22 mouse cellular contexts compared by ENCODE assay signal in genomic region chr3:111787847-111788246, GRCm38 (mm10).
DNase-seq lines count a peak whose midpoint lies in the region; ATAC-seq lines count a peak whose summit lies in the region.
"Had no signal": no experiment of that assay in that cellular context is flagged by ENCODE, and none has a peak within 500 bp of the region (broad histone marks: within the 10 kb centered on the region; RNA-seq: fewer than 3 reads in every experiment).

No protein-coding gene starts in this region.

- no peaks in the 10 kb centered on the region for H3K27me3 ChIP-seq in midbrain, embryonic 14.5 days (ENCODE audit: control insufficient read depth, insufficient read depth, low read length)
- no peaks in the 10 kb centered on the region for H3K27me3 ChIP-seq in midbrain, embryonic 13.5 days
- no peaks in the 10 kb centered on the region for H3K27me3 ChIP-seq in intestine, embryonic 16.5 days (replicated peaks; ENCODE audit: control insufficient read depth, insufficient read depth, low read length)
- H3K27me3 ChIP-seq in kidney, embryonic 15.5 days, result no peaks in the 10 kb centered on the region
- H3K27me3 ChIP-seq: forebrain, embryonic 13.5 days; hindbrain, embryonic 13.5 days had no signal

- no peak overlapping the region for H3K27ac ChIP-seq in midbrain, embryonic 14.5 days (replicated peaks; ENCODE audit: low read depth, low read length)
- H3K27ac ChIP-seq in midbrain, embryonic 13.5 days, result no peak overlapping the region
- H3K27ac ChIP-seq in intestine, embryonic 16.5 days (ENCODE audit: low read length), result no peak overlapping the region
- no peak overlapping the region for H3K27ac ChIP-seq in kidney, embryonic 15.5 days
- H3K27ac ChIP-seq: forebrain, embryonic 10.5 days; forebrain, embryonic 13.5 days; hindbrain, embryonic 13.5 days; hindbrain, postnatal 0 days had no signal

- no peak for ATAC-seq in midbrain, embryonic 14.5 days (ENCODE audit: low FRiP score, low TSS enrichment)
- no peak for ATAC-seq in midbrain, embryonic 13.5 days
- no peak for ATAC-seq in intestine, embryonic 16.5 days
- no peak; the same call in 1 of the 2 replicates for ATAC-seq in kidney, embryonic 15.5 days (replicated peaks; ENCODE audit: low FRiP score)
- ATAC-seq: CD4-positive, CD25-positive, alpha-beta regulatory T cell, adult 4 months; forebrain, embryonic 13.5 days; forebrain, embryonic 16.5 days; hindbrain, postnatal 0 days; inflammation-experienced regulatory T-cells, adult 6 months; intestine, postnatal 0 days had no signal

- peak; percentile 2 for DNase-seq in midbrain, embryonic 14.5 days
- peak; percentile 7 for DNase-seq in embryo, embryonic 11 days
- DNase-seq in mesoderm, embryonic 11.5 days (ENCODE audit: low read depth, low spot score), result peak; percentile 4
- DNase-seq: adrenal gland, adult 2 months; adrenal gland, postnatal 25 days; cerebellum, adult 11-12 months; cerebellum, adult 8-10 months; cerebellum, postnatal 10 days; cerebellum, postnatal 36 days; gastrocnemius, postnatal 10 days had no signal

- no peaks in the 10 kb centered on the region for H3K9me3 ChIP-seq in midbrain, embryonic 14.5 days (ENCODE audit: control insufficient read depth, low read length)
- no peaks in the 10 kb centered on the region for H3K9me3 ChIP-seq in midbrain, embryonic 13.5 days
- H3K9me3 ChIP-seq in intestine, embryonic 16.5 days (ENCODE audit: control insufficient read depth, low read length), result no peaks in the 10 kb centered on the region
- no peaks in the 10 kb centered on the region for H3K9me3 ChIP-seq in kidney, embryonic 15.5 days (replicated peaks)
- H3K9me3 ChIP-seq: forebrain, embryonic 10.5 days; forebrain, embryonic 13.5 days; hindbrain, embryonic 13.5 days had no signal

- no peak overlapping the region for H3K4me3 ChIP-seq in midbrain, embryonic 14.5 days (replicated peaks; ENCODE audit: low read depth, low read length)
- no peak overlapping the region for H3K4me3 ChIP-seq in midbrain, embryonic 13.5 days (replicated peaks)
- no peak overlapping the region for H3K4me3 ChIP-seq in intestine, embryonic 16.5 days (ENCODE audit: low read length)
- no peak overlapping the region for H3K4me3 ChIP-seq in kidney, embryonic 15.5 days (replicated peaks)
- H3K4me3 ChIP-seq: forebrain, embryonic 10.5 days; forebrain, embryonic 13.5 days; hindbrain, embryonic 13.5 days had no signal

- no peaks in the 10 kb centered on the region for H3K4me1 ChIP-seq in midbrain, embryonic 14.5 days (ENCODE audit: control insufficient read depth, insufficient read depth, low read length)
- no peaks in the 10 kb centered on the region for H3K4me1 ChIP-seq in midbrain, embryonic 13.5 days (replicated peaks)
- H3K4me1 ChIP-seq in intestine, embryonic 16.5 days (ENCODE audit: control insufficient read depth, insufficient read depth, low read length), result no peaks in the 10 kb centered on the region
- H3K4me1 ChIP-seq in kidney, embryonic 15.5 days, result no peaks in the 10 kb centered on the region
- H3K4me1 ChIP-seq: forebrain, embryonic 10.5 days; forebrain, embryonic 13.5 days; hindbrain, embryonic 13.5 days had no signal

- H3K36me3 ChIP-seq in midbrain, embryonic 14.5 days (ENCODE audit: control insufficient read depth, insufficient read depth, low read length), result no peaks in the 10 kb centered on the region
- no peaks in the 10 kb centered on the region for H3K36me3 ChIP-seq in midbrain, embryonic 13.5 days
- no peaks in the 10 kb centered on the region for H3K36me3 ChIP-seq in intestine, embryonic 16.5 days (ENCODE audit: control insufficient read depth, insufficient read depth, low read length)
- H3K36me3 ChIP-seq in kidney, embryonic 15.5 days, result no peaks in the 10 kb centered on the region
- H3K36me3 ChIP-seq: forebrain, embryonic 10.5 days; hindbrain, embryonic 13.5 days had no signal

- H3K4me2 ChIP-seq in midbrain, embryonic 14.5 days (ENCODE audit: low read length), result no peak overlapping the region
- no peak overlapping the region for H3K4me2 ChIP-seq in midbrain, embryonic 13.5 days (replicated peaks)
- H3K4me2 ChIP-seq in intestine, embryonic 16.5 days (ENCODE audit: low read depth, low read length), result no peak overlapping the region
- H3K4me2 ChIP-seq in kidney, embryonic 15.5 days, result no peak overlapping the region
- H3K4me2 ChIP-seq: forebrain, embryonic 13.5 days; heart, embryonic 11.5 days; hindbrain, embryonic 13.5 days had no signal

- 76% methylated on average over 1 of the region's 1 CpGs for WGBS in midbrain, embryonic 14.5 days
- WGBS in midbrain, embryonic 13.5 days, result 86% methylated on average over 1 of the region's 1 CpGs
- WGBS in intestine, embryonic 16.5 days, result 61% methylated on average over 1 of the region's 1 CpGs
- 89% methylated on average over 1 of the region's 1 CpGs for WGBS in kidney, embryonic 15.5 days

- H3K9ac ChIP-seq in midbrain, embryonic 14.5 days (replicated peaks; ENCODE audit: low read length), result no peak overlapping the region
- H3K9ac ChIP-seq in midbrain, embryonic 13.5 days (replicated peaks), result no peak overlapping the region
- H3K9ac ChIP-seq in intestine, embryonic 16.5 days (ENCODE audit: low read depth, low read length), result no peak overlapping the region
- H3K9ac ChIP-seq in kidney, embryonic 15.5 days, result no peak overlapping the region
- H3K9ac ChIP-seq: forebrain, embryonic 13.5 days; hindbrain, embryonic 13.5 days had no signal
